Mouse (Mus musculus) retina, embryonic 14.5 days (tissue): Measurements from ENCODE around the gene Tbc1d4.
A peak's percentile ranks its signal among the peaks of the same experiment; 100 is the strongest.

Experiments
- DNase-seq: peaks from one replicate; pipeline ENCODE4 v3.0.0-alpha.2; 2015; ENCODE audit warnings: low spot score

The Tbc1d4 gene

GRCm38 (mm10) chr14:101608519-101609368 is at the start of gene Tbc1d4:
Tbc1d4 (minus strand) TSS chr14:101609191.
- DNase-seq = peak; percentile 81

- DNase-seq = no peak
Measured at GRCm38 (mm10) chr14:101656307-101656706, 47.3 kb upstream of the Tbc1d4 start.

- DNase-seq = no peak
Measured at GRCm38 (mm10) chr14:101654526-101654909, 45.5 kb upstream of the Tbc1d4 start.

- peak; percentile 99 for DNase-seq
Measured at GRCm38 (mm10) chr14:101653581-101654525, 44.9 kb upstream of the Tbc1d4 start, which contains the start of gene Uchl3. Uchl3 (plus strand) TSS chr14:101653967.

- DNase-seq = no peak
Measured at GRCm38 (mm10) chr14:101652571-101652970, 43.6 kb upstream of the Tbc1d4 start.

- DNase-seq = no peak
Measured at GRCm38 (mm10) chr14:101650551-101650950, 41.6 kb upstream of the Tbc1d4 start.

- no peak for DNase-seq
Measured at GRCm38 (mm10) chr14:101644948-101645347, 36.0 kb upstream of the Tbc1d4 start.

- peak; percentile 94 for DNase-seq
Measured at GRCm38 (mm10) chr14:101640153-101640843, 31.3 kb upstream of the Tbc1d4 start, which contains the start of gene Commd6. Commd6 (minus strand) TSS chr14:101640686.

- DNase-seq = no peak
Measured at GRCm38 (mm10) chr14:101637381-101637780, 28.4 kb upstream of the Tbc1d4 start.

- no peak for DNase-seq
Measured at GRCm38 (mm10) chr14:101635765-101636164, 26.8 kb upstream of the Tbc1d4 start.

GRCm38 (mm10) chr14:101630548-101630947 is 21.6 kb upstream of the Tbc1d4 start:
- no peak for DNase-seq

GRCm38 (mm10) chr14:101617680-101618079 is 8.7 kb upstream of the Tbc1d4 start:
- no peak for DNase-seq

- DNase-seq = no peak
Measured at GRCm38 (mm10) chr14:101616178-101616577, 7.2 kb upstream of the Tbc1d4 start.

GRCm38 (mm10) chr14:101613206-101613605 is 4.2 kb upstream of the Tbc1d4 start:
- no peak for DNase-seq

- no peak for DNase-seq
Measured at GRCm38 (mm10) chr14:101610701-101611100, 1.7 kb upstream of the Tbc1d4 start.

GRCm38 (mm10) chr14:101607631-101608518 is 1.1 kb downstream of the Tbc1d4 start:
- DNase-seq = peak; percentile 63

GRCm38 (mm10) chr14:101605843-101606242 is 3.1 kb downstream of the Tbc1d4 start:
- peak; percentile 23 for DNase-seq

- DNase-seq = peak; percentile 30
Measured at GRCm38 (mm10) chr14:101602851-101603250, 6.1 kb downstream of the Tbc1d4 start.

GRCm38 (mm10) chr14:101597096-101597715 is 11.8 kb downstream of the Tbc1d4 start:
- DNase-seq = no peak

- DNase-seq = no peak
Measured at GRCm38 (mm10) chr14:101596691-101597090, 12.3 kb downstream of the Tbc1d4 start.
